Mouse (Mus musculus): ENCODE results near the gene Card9.
"Not testable (repeated sequence)": the region's sequence is repeated elsewhere in the genome, so short reads cannot be mapped to it uniquely, and the experiment has no call there.

Gene Card9

GRCm38 (mm10) chr2:26360772-26361171, at the start of gene Card9:
Gene Card9, minus strand, starts transcription at chr2:26360918.
- DNase-seq = no peak

- DNase-seq = no peak
Observed at GRCm38 (mm10) chr2:26410091-26410490, 49.4 kb upstream of the Card9 start.

- DNase-seq = no peak
Observed at GRCm38 (mm10) chr2:26409362-26409761, 48.6 kb upstream of the Card9 start.

- DNase-seq = peak; percentile 99
Observed at GRCm38 (mm10) chr2:26408515-26409356, 48.0 kb upstream of the Card9 start, which contains the start of gene Inpp5e. Gene Inpp5e, minus strand, starts transcription at chr2:26409203.

- peak in 1 of 2 experiments; percentile 41 for DNase-seq
Observed at GRCm38 (mm10) chr2:26403306-26403705, 42.6 kb upstream of the Card9 start.

- no peak for DNase-seq
Observed at GRCm38 (mm10) chr2:26402265-26402664, 41.5 kb upstream of the Card9 start.

GRCm38 (mm10) chr2:26401023-26401422, 40.3 kb upstream of the Card9 start:
- no peak for DNase-seq

- DNase-seq = no peak
Observed at GRCm38 (mm10) chr2:26400296-26400695, 39.6 kb upstream of the Card9 start.

- no peak for DNase-seq
Observed at GRCm38 (mm10) chr2:26399647-26400046, 38.9 kb upstream of the Card9 start.

GRCm38 (mm10) chr2:26398978-26399377, 38.3 kb upstream of the Card9 start:
- DNase-seq = no peak

GRCm38 (mm10) chr2:26391617-26392016, 30.9 kb upstream of the Card9 start:
- DNase-seq = no peak

- no peak for DNase-seq
Observed at GRCm38 (mm10) chr2:26390954-26391353, 30.2 kb upstream of the Card9 start.

- DNase-seq = peak; percentile 90 to 93
Observed at GRCm38 (mm10) chr2:26389154-26389690, 28.5 kb upstream of the Card9 start, which contains the start of the genes Entr1 and Pmpca. Gene Entr1, minus strand, starts transcription at chr2:26389316. Gene Pmpca, plus strand, starts transcription at chr2:26389339.

- peak; percentile 42 to 56 for DNase-seq
Observed at GRCm38 (mm10) chr2:26388682-26389153, 28.0 kb upstream of the Card9 start.

- no peak for DNase-seq
Observed at GRCm38 (mm10) chr2:26387713-26388112, 27.0 kb upstream of the Card9 start.

GRCm38 (mm10) chr2:26380871-26381270, 20.2 kb upstream of the Card9 start:
- not testable (repeated sequence) for DNase-seq

- DNase-seq = peak; percentile 90 to 94
Observed at GRCm38 (mm10) chr2:26380131-26380771, 19.5 kb upstream of the Card9 start, which contains the start of gene Snapc4. Gene Snapc4, minus strand, starts transcription at chr2:26380653.

GRCm38 (mm10) chr2:26372396-26372795, 11.7 kb upstream of the Card9 start:
- DNase-seq = no peak

GRCm38 (mm10) chr2:26368572-26368971, 7.9 kb upstream of the Card9 start:
- DNase-seq = no peak

GRCm38 (mm10) chr2:26367911-26368310, 7.2 kb upstream of the Card9 start:
- no peak for DNase-seq

GRCm38 (mm10) chr2:26364738-26365465, 4.2 kb upstream of the Card9 start:
- peak; percentile 75 to 82 for DNase-seq

GRCm38 (mm10) chr2:26363481-26363880, 2.8 kb upstream of the Card9 start:
- DNase-seq = no peak

GRCm38 (mm10) chr2:26362991-26363390, 2.3 kb upstream of the Card9 start:
- no peak for DNase-seq

Measured in kidney, postnatal 4 days (tissue).